Mouse (Mus musculus): Measurements from ENCODE around the gene Kif13a.

The Kif13a gene

GRCm38 (mm10) chr13:46725227-46725626 is 204.4 kb downstream of the Kif13a start:
- peak; percentile 18 for DNase-seq

- DNase-seq: peak; percentile 38
Observed at GRCm38 (mm10) chr13:46724371-46724770, 205.3 kb downstream of the Kif13a start.

DNA sequence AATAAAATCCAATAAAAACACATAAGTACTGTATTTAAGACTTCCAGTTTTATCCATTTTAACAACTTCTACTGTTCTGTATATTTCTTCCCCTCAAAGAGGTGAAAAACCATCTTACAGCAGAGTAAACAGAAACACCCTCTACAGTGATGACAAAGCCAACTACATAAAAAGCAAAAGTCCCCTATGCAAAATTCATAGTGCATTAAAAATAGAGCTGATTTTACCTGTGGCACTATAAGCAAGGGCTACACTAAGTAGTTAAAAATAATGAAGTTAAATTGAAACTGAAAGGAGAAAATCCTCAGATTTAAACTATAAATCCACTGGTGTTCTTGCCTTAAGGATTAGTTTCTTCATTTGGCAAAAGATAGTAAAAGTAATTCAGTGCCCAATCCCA is 208.7 kb downstream of the Kif13a start:
- DNase-seq: no peak

DNA sequence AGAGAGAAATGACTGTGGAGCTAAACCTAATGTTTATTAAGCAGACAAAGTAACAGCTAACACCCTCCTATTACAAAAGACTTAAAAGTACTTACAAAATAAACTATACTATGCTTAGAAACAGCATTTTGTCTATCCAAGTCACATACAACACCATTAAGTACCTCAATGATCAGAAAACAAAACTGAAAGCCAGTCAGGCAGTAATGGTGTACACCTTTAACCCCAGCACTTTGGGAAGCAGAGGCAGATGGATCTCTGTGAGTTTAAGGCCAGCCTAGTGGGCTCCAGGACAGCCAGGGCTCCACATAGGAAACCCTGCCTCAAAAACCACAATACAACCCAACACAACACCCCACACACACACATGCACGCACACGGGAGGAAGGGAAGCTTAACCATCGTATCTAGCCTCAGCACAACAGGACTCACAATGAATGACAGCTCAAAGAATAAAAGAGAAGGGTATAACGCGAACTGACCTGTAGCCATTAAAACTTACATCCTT is 210.7 kb downstream of the Kif13a start:
- no peak for DNase-seq

GRCm38 (mm10) chr13:46715976-46716639 is 213.6 kb downstream of the Kif13a start:
- DNase-seq: no peak

DNA sequence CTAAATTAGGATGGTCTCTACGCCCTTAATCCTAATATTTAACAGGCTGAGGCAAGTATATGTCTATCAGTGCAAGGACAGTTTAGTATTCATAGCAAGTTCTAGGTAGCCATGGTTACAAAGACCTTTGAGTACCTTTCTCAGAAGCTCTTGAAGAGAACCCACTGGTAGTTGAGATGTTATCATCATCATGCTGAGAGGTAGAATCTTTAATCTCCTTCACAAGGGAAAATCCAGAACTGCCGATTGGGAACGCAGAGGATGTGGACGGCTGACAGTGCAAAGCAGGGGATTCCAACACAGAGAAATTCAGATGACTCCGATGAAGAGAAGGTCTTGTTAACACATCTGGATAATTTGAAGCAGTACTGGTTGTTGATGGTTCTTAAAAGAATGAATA is 216.2 kb downstream of the Kif13a start:
- DNase-seq: no peak

- peak; percentile 56 for DNase-seq
Observed at GRCm38 (mm10) chr13:46703138-46703537, 226.5 kb downstream of the Kif13a start.

DNA sequence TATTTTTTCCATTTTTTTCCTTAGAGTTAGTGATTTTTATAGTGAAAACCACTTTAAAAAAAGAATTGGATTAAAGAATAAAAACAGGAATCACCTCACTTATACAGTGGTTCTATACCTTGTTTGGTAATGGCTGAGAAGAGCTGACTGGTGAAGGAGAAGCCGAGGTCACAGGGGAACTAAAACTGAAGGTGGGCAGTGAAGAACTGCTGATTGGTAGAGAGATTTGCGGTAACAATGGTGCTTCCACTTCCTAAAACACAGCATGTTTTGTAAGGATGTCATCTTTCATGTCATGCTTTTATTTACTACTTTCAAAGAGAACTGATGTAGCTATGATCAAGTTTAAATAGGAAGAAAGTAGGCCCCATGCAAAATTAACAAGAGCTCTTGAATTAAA is 228.2 kb downstream of the Kif13a start:
- DNase-seq: no peak

GRCm38 (mm10) chr13:46699372-46699771 is 230.3 kb downstream of the Kif13a start:
- no peak for DNase-seq

Data from kidney, adult 9 months (tissue).